In genomic region chr14:73507702-73508376, GRCm38 (mm10) we compare ENCODE assay signal across 10 mouse cellular contexts. TPM values are rescaled to one million over a fixed set of nuclear protein-coding genes. Genes with fewer than 3 reads are reported as not detected.
DNase-seq lines count a peak whose midpoint lies in the region; ATAC-seq lines count a peak whose summit lies in the region.
"Had no signal": no experiment of that assay in that cellular context is flagged by ENCODE, and none has a peak within 500 bp of the region (broad histone marks: within the 10 kb centered on the region; RNA-seq: fewer than 3 reads in every experiment).

No protein-coding gene starts in this region.

- no peaks in the 10 kb centered on the region for H3K9me3 ChIP-seq in forebrain, embryonic 10.5 days
- H3K9me3 ChIP-seq: hindbrain, embryonic 13.5 days had no signal

- no peak overlapping the region for H3K4me3 ChIP-seq in forebrain, embryonic 10.5 days
- H3K4me3 ChIP-seq: hindbrain, embryonic 13.5 days had no signal

- 83% methylated on average over 11 of the region's 11 CpGs for WGBS in forebrain, embryonic 10.5 days

- peak; percentile 28 for DNase-seq in spleen, adult 12 weeks (ENCODE audit: low spot score)
- no peak for DNase-seq in spleen, postnatal 10 days (ENCODE audit: low spot score in 2 of 2)
- peak; percentile 42 for DNase-seq in liver
- no peak for DNase-seq in forebrain, embryonic 10.5 days (ENCODE audit: extremely low spot score, low spot score)
- DNase-seq in adrenal gland, postnatal 10 days: no peak
- no peak for DNase-seq in cerebellum, adult 11 months
- DNase-seq: cerebellum, adult 11-12 months had no signal

- peak; percentile 22 for ATAC-seq in activated CD4-positive, CD25-positive, alpha-beta regulatory T cell, adult 4 months
- peak; percentile 42 for ATAC-seq in megakaryocyte progenitor cell, adult 5-6 weeks (replicated peaks; ENCODE audit: poor library complexity)

- peaks cover 14% of the 10 kb centered on the region for H3K36me3 ChIP-seq in forebrain, embryonic 10.5 days (replicated peaks)

- no peak overlapping the region for H3K27ac ChIP-seq in forebrain, embryonic 10.5 days
- H3K27ac ChIP-seq: hindbrain, embryonic 13.5 days had no signal

- H3K4me1 ChIP-seq in forebrain, embryonic 10.5 days: peaks cover 23% of the 10 kb centered on the region

- no peaks in the 10 kb centered on the region for H3K27me3 ChIP-seq in forebrain, embryonic 10.5 days (ENCODE audit: poor library complexity, severe bottlenecking)

RNA-seq across cellular contexts. Expression of gene Med4, which starts 2.0 kb away (rescaled TPM):
- 10 to 100 TPM; 56.3 to 65.1 TPM for polyA plus RNA-seq in activated CD4-positive, CD25-positive, alpha-beta regulatory T cell, adult 4 months (2017; shearing (Covaris generic))
- total RNA-seq in megakaryocyte progenitor cell, adult 5-6 weeks (2015): 39.9 and 42.8 TPM in 2 replicates
- 65.7 and 71.0 TPM in 2 replicates for total RNA-seq in megakaryocyte progenitor cell, adult 5-6 weeks (2017)
- polyA plus RNA-seq in forebrain, embryonic 10.5 days (2016; fragmentation: Nextera tagmentation; extraction: Ambion mirVana): 121 and 124 TPM in 2 replicates
- total RNA-seq in adrenal gland, postnatal 10 days (2021): 10 to 100 TPM; 25.1 to 32.8 TPM

RNA-seq across cellular contexts. Expression of gene Sucla2, which starts 17.3 kb away (rescaled TPM):
- polyA plus RNA-seq in activated CD4-positive, CD25-positive, alpha-beta regulatory T cell, adult 4 months (2017; shearing (Covaris generic)): 10 to 100 TPM; 85.1 to 91.6 TPM
- 73.1 and 73.6 TPM in 2 replicates for total RNA-seq in megakaryocyte progenitor cell, adult 5-6 weeks (2015)
- 104 and 117 TPM in 2 replicates for total RNA-seq in megakaryocyte progenitor cell, adult 5-6 weeks (2017)
- 109 and 120 TPM in 2 replicates for polyA plus RNA-seq in forebrain, embryonic 10.5 days (2016; fragmentation: Nextera tagmentation; extraction: Ambion mirVana)
- 1,000 to 10,000 TPM; 1,072 to 1,158 TPM for total RNA-seq in adrenal gland, postnatal 10 days (2021)

RNA-seq across cellular contexts. Expression of gene Nudt15, which starts 40.2 kb away (rescaled TPM):
- polyA plus RNA-seq in activated CD4-positive, CD25-positive, alpha-beta regulatory T cell, adult 4 months (2017; shearing (Covaris generic)): 1 to 10 TPM; 2.2 to 2.5 TPM
- 4.6 and 5.6 TPM in 2 replicates for total RNA-seq in megakaryocyte progenitor cell, adult 5-6 weeks (2015)
- 4.6 and 6.1 TPM in 2 replicates for total RNA-seq in megakaryocyte progenitor cell, adult 5-6 weeks (2017)
- 10.3 and 11.3 TPM in 2 replicates for polyA plus RNA-seq in forebrain, embryonic 10.5 days (2016; fragmentation: Nextera tagmentation; extraction: Ambion mirVana)
- 1 to 10 TPM; 8.2 to 10.0 TPM for total RNA-seq in adrenal gland, postnatal 10 days (2021)

Comparison
In these comparisons a context has a peak if more than half of its experiments do, and no peak if none do; other contexts are left out.
1. DNase-seq: peak in spleen, adult 12 weeks (single experiment) and liver (single experiment); none in spleen, postnatal 10 days (0 of 2), forebrain, embryonic 10.5 days (single experiment), adrenal gland, postnatal 10 days (single experiment) and cerebellum, adult 11 months (single experiment).
2. RNA of gene Sucla2, which starts 17.3 kb away (total RNA-seq): 1,072 to 1,158 TPM in adrenal gland, postnatal 10 days; 73.1 to 117 TPM in megakaryocyte progenitor cell, adult 5-6 weeks; every median in the first group is over 4 times any median in the second.